ENCODE assay signal across 29 mouse cellular contexts in the genomic region with DNA sequence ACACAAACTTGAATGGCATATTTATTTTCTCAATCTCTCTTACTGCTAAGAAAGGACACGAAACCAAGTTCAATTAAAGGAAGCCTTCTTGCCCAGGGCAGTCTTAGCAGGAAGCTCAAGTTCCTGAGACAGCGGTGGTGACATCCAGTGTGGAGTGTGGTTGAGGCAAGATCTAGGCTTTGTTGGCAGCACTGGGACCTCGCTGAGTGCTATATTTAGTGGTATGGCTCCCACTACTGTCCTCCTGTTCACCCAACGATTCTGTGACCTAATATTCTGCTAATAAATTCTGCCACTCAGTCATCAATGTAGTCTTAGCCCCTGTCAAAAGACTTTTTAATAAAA. TPM values are rescaled to one million over a fixed set of nuclear protein-coding genes. Genes with fewer than 3 reads are reported as not detected.
A peak's percentile ranks its signal among the peaks of the same experiment; 100 is the strongest.
DNase-seq lines count a peak whose midpoint lies in the region; ATAC-seq lines count a peak whose summit lies in the region.
"Had no signal": no experiment of that assay in that cellular context is flagged by ENCODE, and none has a peak within 500 bp of the region (broad histone marks: within the 10 kb centered on the region; RNA-seq: fewer than 3 reads in every experiment).

No protein-coding gene starts in this region.

- peaks cover 25% of the 10 kb centered on the region for H3K4me1 ChIP-seq in lung, embryonic 15.5 days

- no peak overlapping the region for H3K4me3 ChIP-seq in lung, embryonic 15.5 days
- H3K4me3 ChIP-seq: erythroblast, embryonic 14.5 days; heart, embryonic 10.5 days; liver, embryonic 13.5 days; midbrain, embryonic 15.5 days had no signal

- no peak overlapping the region for H3K9ac ChIP-seq in lung, embryonic 15.5 days
- H3K9ac ChIP-seq: hindbrain, embryonic 14.5 days; liver, embryonic 13.5 days; midbrain, embryonic 15.5 days had no signal

- 43% methylated on average over 4 of the region's 4 CpGs for WGBS in lung, embryonic 15.5 days

- no peaks in the 10 kb centered on the region for H3K36me3 ChIP-seq in lung, embryonic 15.5 days
- H3K36me3 ChIP-seq: heart, embryonic 10.5 days; liver, embryonic 13.5 days; midbrain, embryonic 15.5 days had no signal

- no peaks in the 10 kb centered on the region for H3K9me3 ChIP-seq in lung, embryonic 15.5 days
- H3K9me3 ChIP-seq: heart, embryonic 10.5 days; liver, embryonic 13.5 days; midbrain, embryonic 15.5 days had no signal

- ATAC-seq in lung, embryonic 15.5 days (ENCODE audit: borderline replicate concordance, extremely low read depth, low FRiP score, low TSS enrichment), result peak; percentile 55; the same call in 1 of the 2 replicates
- peak; percentile 77 for ATAC-seq in common myeloid progenitor, adult 5-6 weeks (replicated peaks; ENCODE audit: low read depth, poor library complexity, severe bottlenecking)
- peak; percentile 73 for ATAC-seq in megakaryocyte, adult 5-6 weeks (ENCODE audit: poor library complexity, severe bottlenecking)
- ATAC-seq: forebrain, embryonic 16.5 days; intestine, postnatal 0 days; midbrain, embryonic 15.5 days had no signal

- H3K4me2 ChIP-seq in lung, embryonic 15.5 days, result no peak overlapping the region
- H3K4me2 ChIP-seq: hindbrain, embryonic 14.5 days; liver, embryonic 13.5 days; midbrain, embryonic 15.5 days had no signal

- no peak overlapping the region for H3K27ac ChIP-seq in lung, embryonic 15.5 days
- H3K27ac ChIP-seq: heart, embryonic 10.5 days; hindbrain, embryonic 14.5 days; liver, embryonic 13.5 days; midbrain, embryonic 15.5 days had no signal

- no peaks in the 10 kb centered on the region for H3K27me3 ChIP-seq in lung, embryonic 15.5 days
- H3K27me3 ChIP-seq: CH12.LX; liver, embryonic 13.5 days; midbrain, embryonic 15.5 days had no signal

- DNase-seq in lung, postnatal 14 days, result no peak
- DNase-seq in urinary bladder, postnatal 10 days (ENCODE audit: low spot score), result no peak
- DNase-seq in right cerebral cortex, postnatal 10 days (ENCODE audit: low spot score in 2 of 2), result no peak
- DNase-seq: adrenal gland, postnatal 14 days; cerebellum, adult 11 months; cerebellum, adult 9-10 months; cerebellum, postnatal 36 days; gastrocnemius, postnatal 14 days; heart, adult 11 months; heart, postnatal 4 days; kidney, adult 9 months; kidney, postnatal 10 days; layer of hippocampus, postnatal 36 days; left cerebral cortex, postnatal 4 days; liver, embryonic 13.5 days; lung, postnatal 10 days; right cerebral cortex, adult 18-20 months; right cerebral cortex, postnatal 4 days; thymus, postnatal 4 days had no signal

RNA-seq across cellular contexts. Expression of a gene that starts 23.4 kb away (rescaled TPM):
- 0.89 and 1.6 TPM in 2 replicates for polyA plus RNA-seq in lung, embryonic 15.5 days (2015; fragmentation: Nextera tagmentation; extraction: Ambion mirVana)
- total RNA-seq in common myeloid progenitor, adult 5-6 weeks (2017), result 16.7 and 20.9 TPM in 2 replicates
- 15.6 and 18.1 TPM in 2 replicates for total RNA-seq in megakaryocyte, adult 5-6 weeks (2015)
- total RNA-seq in megakaryocyte, adult 5-6 weeks (2017), result 33.3 and 38.9 TPM in 2 replicates
